Mouse (Mus musculus) heart, adult 2 months (tissue): Measurements from ENCODE around the gene Rdh5.

Experiments used
- CTCF ChIP-seq: fragments of 200-600 bp; IDR thresholded peaks from 2 replicates; pipeline ENCODE4 v1.8.1; 2022; ENCODE audit warnings: antibody characterized with exemption, mild to moderate bottlenecking, moderate library complexity
- EP300 ChIP-seq: fragments of 200-500 bp; IDR thresholded peaks from 2 replicates; pipeline ENCODE4 v1.6.1; 2011; ENCODE audit warnings: low read depth, low read length, control low read depth; ENCODE audit not compliant: insufficient read depth

DNA sequence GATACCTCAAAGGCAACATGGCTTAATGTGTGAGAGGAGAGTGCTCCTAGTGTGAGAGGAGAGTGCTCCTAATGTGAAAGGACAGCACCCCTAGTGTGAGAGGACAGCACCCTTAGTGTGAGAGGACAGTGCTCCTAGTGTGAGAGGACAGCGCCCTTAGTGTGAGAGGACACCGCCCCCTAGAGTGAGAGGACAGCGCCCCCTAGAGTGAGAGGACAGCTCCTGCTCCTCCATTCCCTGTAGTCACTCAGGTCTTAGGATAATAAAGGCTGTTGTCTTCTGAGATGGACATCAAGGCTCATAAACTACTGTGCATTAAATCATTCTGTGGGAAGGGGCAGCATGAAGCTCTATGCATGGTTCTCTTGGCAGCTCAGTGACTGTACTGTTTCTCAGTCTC is 23.0 kb upstream of the Rdh5 start:
- TF ChIP-seq CTCF = peak; percentile 77
- TF ChIP-seq EP300 = peak; percentile 35; the same call in 1 of the 2 replicates
